Mouse (Mus musculus): Measurements from ENCODE around the gene Fdxr. TPM values are rescaled to one million over a fixed set of nuclear protein-coding genes. Genes with fewer than 3 reads are reported as not detected.

The Fdxr gene
- polyA plus RNA-seq, 1 experiment: 36.3 TPM

DNA sequence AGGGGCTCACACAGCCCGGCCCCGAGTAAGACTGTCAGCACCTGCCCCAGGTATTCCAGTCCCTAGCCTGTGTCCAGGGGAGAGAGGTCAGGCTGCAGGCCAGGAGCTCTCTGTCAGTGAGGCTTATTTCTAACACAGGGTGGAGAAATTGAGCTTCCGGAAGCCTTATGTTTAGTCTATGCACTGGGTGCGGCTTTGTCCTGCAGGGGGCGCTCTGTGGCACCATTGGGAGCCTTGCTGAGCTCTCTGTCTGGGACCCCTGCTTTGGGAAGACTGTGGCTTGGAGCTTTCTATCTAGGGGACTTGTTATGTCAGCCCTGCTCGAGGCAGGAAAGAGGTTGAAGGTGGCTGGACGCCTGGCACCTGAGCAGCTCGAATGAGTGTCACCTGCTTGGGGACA is 52.0 kb downstream of the Fdxr start:
- peak; percentile 80 for DNase-seq
- Histone ChIP-seq H3K4me1 (replicated peaks; ENCODE audit: control insufficient read depth, insufficient read depth, low read length) (peaks cover 75% of the 10 kb centered on the region), H3K4me3 (ENCODE audit: control insufficient read depth, insufficient read depth, low read length) (no peak overlapping the region), H3K27me3 (ENCODE audit: control insufficient read depth, insufficient read depth, low read length) (no peaks in the 10 kb centered on the region), H3K27ac (ENCODE audit: control insufficient read depth, insufficient read depth, low read length) (no peak overlapping the region), H3K36me3 (ENCODE audit: control insufficient read depth, insufficient read depth, low read length) (no peaks in the 10 kb centered on the region)
- 57% methylated on average over 8 of the region's 8 CpGs for WGBS
- peak; percentile 90 for TF ChIP-seq CTCF (IDR thresholded peaks at IDR 0.05; ENCODE audit: borderline replicate concordance, control insufficient read depth, extremely low read depth, insufficient read depth, low read length, poor library complexity)
- no peak for TF ChIP-seq POLR2A (IDR thresholded peaks at IDR 0.05; ENCODE audit: control insufficient read depth, extremely low read depth, insufficient read depth, low read length, poor library complexity)

DNA sequence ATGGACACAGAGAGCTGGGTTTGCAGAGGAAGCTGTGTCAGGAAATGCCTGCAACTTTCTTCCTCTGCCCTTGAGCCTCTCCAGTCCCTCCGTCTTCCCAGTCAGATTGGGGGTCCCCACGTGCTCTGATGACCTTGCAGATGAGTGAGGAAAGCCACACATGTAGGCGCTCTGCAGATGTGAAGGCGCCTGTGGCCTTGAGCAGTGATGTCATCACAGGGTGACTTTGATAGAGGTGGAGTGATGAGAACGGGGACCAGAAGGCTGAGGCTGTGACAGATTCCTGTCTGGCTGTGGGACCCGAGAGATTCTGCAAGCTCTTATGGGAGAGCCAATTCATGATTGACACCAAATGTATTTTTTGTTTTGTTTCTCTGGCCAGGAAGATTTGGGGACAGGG is 53.0 kb downstream of the Fdxr start:
- H3K4me1 ChIP-seq (replicated peaks; ENCODE audit: control insufficient read depth, insufficient read depth, low read length): peaks cover 65% of the 10 kb centered on the region
- 12% methylated on average over 6 of the region's 6 CpGs for WGBS

DNA sequence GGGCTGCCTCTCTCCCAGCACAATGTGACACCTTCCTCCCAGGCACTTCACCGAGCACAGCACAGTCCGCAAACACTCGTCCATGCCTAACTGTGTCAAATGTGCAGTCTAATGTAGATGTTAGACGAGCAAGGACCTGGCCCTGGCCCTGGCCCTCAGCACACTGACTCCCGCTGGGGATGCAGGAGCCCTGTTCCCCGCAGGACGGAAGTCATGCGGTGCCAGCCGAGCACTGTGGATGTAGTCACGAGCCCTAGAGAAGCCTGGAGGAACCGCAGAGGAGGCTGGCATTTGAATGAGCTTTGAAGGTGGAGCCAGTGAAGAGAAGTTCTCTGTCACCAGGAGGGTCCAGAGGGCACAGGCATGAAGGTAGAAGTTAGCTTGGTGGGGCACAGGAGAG is 53.4 kb downstream of the Fdxr start:
- TF ChIP-seq CTCF (IDR thresholded peaks at IDR 0.05; ENCODE audit: borderline replicate concordance, control insufficient read depth, extremely low read depth, insufficient read depth, low read length, poor library complexity): peak; percentile 16; the same call in 1 of the 2 replicates
- TF ChIP-seq POLR2A (IDR thresholded peaks at IDR 0.05; ENCODE audit: control insufficient read depth, extremely low read depth, insufficient read depth, low read length, poor library complexity): no peak
- WGBS: 10% methylated on average over 11 of the region's 11 CpGs
- H3K27ac ChIP-seq (ENCODE audit: control insufficient read depth, insufficient read depth, low read length): no peak overlapping the region
- H3K36me3 ChIP-seq (ENCODE audit: control insufficient read depth, insufficient read depth, low read length): no peaks in the 10 kb centered on the region
- no peaks in the 10 kb centered on the region for H3K27me3 ChIP-seq (ENCODE audit: control insufficient read depth, insufficient read depth, low read length)
- peaks cover 61% of the 10 kb centered on the region for H3K4me1 ChIP-seq (replicated peaks; ENCODE audit: control insufficient read depth, insufficient read depth, low read length)
- no peak overlapping the region for H3K4me3 ChIP-seq (ENCODE audit: control insufficient read depth, insufficient read depth, low read length)
- no peak for DNase-seq

More for the DNA sequence above, 53.0 kb downstream of the Fdxr start:
- no peaks in the 10 kb centered on the region for H3K36me3 ChIP-seq (ENCODE audit: control insufficient read depth, insufficient read depth, low read length)
- no peak for DNase-seq
- H3K27me3 ChIP-seq (ENCODE audit: control insufficient read depth, insufficient read depth, low read length): no peaks in the 10 kb centered on the region
- TF ChIP-seq POLR2A (IDR thresholded peaks at IDR 0.05; ENCODE audit: control insufficient read depth, extremely low read depth, insufficient read depth, low read length, poor library complexity) (no peak), CTCF (IDR thresholded peaks at IDR 0.05; ENCODE audit: borderline replicate concordance, control insufficient read depth, extremely low read depth, insufficient read depth, low read length, poor library complexity) (no peak)
- no peak overlapping the region for H3K4me3 ChIP-seq (ENCODE audit: control insufficient read depth, insufficient read depth, low read length)
- no peak overlapping the region for H3K27ac ChIP-seq (ENCODE audit: control insufficient read depth, insufficient read depth, low read length)

DNA sequence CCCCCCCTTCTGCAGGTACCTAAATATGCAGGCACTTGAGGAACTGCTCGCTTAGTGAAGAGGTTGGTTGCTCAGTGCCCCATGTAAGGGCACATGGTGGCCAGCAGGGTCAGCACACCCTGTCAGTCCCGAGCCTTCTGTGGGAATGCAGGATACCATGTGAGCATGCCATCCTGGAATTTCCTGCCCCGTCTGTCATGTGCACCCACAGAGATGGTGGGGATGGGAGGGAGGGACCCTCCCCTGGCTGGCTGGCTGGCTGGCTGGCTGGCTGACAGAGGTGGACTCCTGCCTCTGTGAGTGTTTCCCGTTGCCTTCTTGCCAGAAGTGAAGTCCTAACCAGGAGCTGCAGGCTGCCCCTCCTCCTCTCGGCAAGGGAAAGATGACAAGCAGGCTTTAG is 54.3 kb downstream of the Fdxr start:
- H3K27ac ChIP-seq (ENCODE audit: control insufficient read depth, insufficient read depth, low read length): no peak overlapping the region

DNA sequence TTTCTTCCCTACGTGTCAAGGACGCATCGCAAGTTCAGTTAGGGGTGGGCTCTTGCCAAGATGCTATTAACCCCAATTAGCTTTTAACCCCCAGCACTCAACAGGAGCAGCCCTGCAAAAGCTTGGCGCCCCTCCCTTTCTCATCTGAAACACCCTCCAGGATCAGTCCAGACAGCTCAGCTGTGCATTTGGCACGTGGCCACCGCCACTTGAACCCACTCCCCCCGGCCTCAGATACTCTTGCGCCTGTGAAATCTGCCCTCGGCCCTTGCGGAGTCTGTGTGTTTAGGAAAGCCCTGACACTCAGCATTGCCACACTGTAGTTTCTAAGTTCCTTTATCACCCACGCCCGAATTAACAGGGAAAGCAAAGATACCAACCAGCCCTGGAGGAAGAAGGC is 54.8 kb downstream of the Fdxr start:
- H3K4me1 ChIP-seq (replicated peaks; ENCODE audit: control insufficient read depth, insufficient read depth, low read length): peaks cover 48% of the 10 kb centered on the region
- TF ChIP-seq POLR2A (IDR thresholded peaks at IDR 0.05; ENCODE audit: control insufficient read depth, extremely low read depth, insufficient read depth, low read length, poor library complexity) (no peak), CTCF (IDR thresholded peaks at IDR 0.05; ENCODE audit: borderline replicate concordance, control insufficient read depth, extremely low read depth, insufficient read depth, low read length, poor library complexity) (no peak)
- WGBS: 92% methylated on average over 12 of the region's 12 CpGs

More for the DNA sequence above, 54.3 kb downstream of the Fdxr start:
- Histone ChIP-seq H3K27me3 (ENCODE audit: control insufficient read depth, insufficient read depth, low read length) (no peaks in the 10 kb centered on the region), H3K4me1 (replicated peaks; ENCODE audit: control insufficient read depth, insufficient read depth, low read length) (peaks cover 52% of the 10 kb centered on the region), H3K36me3 (ENCODE audit: control insufficient read depth, insufficient read depth, low read length) (no peaks in the 10 kb centered on the region), H3K4me3 (ENCODE audit: control insufficient read depth, insufficient read depth, low read length) (no peak overlapping the region)
- no peak for DNase-seq
- WGBS: 50% methylated on average over 5 of the region's 5 CpGs
- no peak for TF ChIP-seq POLR2A (IDR thresholded peaks at IDR 0.05; ENCODE audit: control insufficient read depth, extremely low read depth, insufficient read depth, low read length, poor library complexity)
- no peak for TF ChIP-seq CTCF (IDR thresholded peaks at IDR 0.05; ENCODE audit: borderline replicate concordance, control insufficient read depth, extremely low read depth, insufficient read depth, low read length, poor library complexity)

DNA sequence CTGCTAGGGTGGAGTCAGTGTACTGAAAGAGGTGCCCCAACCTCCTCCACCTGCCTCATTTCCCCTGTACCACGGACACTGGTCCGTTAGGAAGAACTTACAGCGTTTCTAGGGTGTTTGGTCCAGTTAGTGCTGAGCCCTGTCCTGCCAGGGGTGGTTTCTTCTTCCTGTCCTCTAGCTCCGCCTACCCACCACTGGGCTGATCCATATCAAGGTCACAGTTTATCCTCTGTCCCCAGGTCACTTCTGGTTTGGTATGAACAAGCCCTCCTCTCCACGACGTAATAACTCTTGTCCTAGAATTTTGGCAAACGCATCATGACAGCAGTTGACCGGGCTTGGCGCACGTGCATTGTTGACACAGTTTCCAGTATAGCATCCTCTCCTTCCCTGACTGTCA is 57.2 kb downstream of the Fdxr start:
- DNase-seq: no peak
- Histone ChIP-seq H3K27ac (ENCODE audit: control insufficient read depth, insufficient read depth, low read length) (no peak overlapping the region), H3K27me3 (ENCODE audit: control insufficient read depth, insufficient read depth, low read length) (no peaks in the 10 kb centered on the region), H3K4me3 (ENCODE audit: control insufficient read depth, insufficient read depth, low read length) (no peak overlapping the region), H3K4me1 (replicated peaks; ENCODE audit: control insufficient read depth, insufficient read depth, low read length) (peaks cover 24% of the 10 kb centered on the region), H3K36me3 (ENCODE audit: control insufficient read depth, insufficient read depth, low read length) (no peaks in the 10 kb centered on the region)
- TF ChIP-seq POLR2A (IDR thresholded peaks at IDR 0.05; ENCODE audit: control insufficient read depth, extremely low read depth, insufficient read depth, low read length, poor library complexity) (no peak), CTCF (IDR thresholded peaks at IDR 0.05; ENCODE audit: borderline replicate concordance, control insufficient read depth, extremely low read depth, insufficient read depth, low read length, poor library complexity) (no peak)
- WGBS: 90% methylated on average over 10 of the region's 10 CpGs

More for the DNA sequence above, 54.8 kb downstream of the Fdxr start:
- Histone ChIP-seq H3K4me3 (ENCODE audit: control insufficient read depth, insufficient read depth, low read length) (no peak overlapping the region), H3K27me3 (ENCODE audit: control insufficient read depth, insufficient read depth, low read length) (no peaks in the 10 kb centered on the region), H3K36me3 (ENCODE audit: control insufficient read depth, insufficient read depth, low read length) (no peaks in the 10 kb centered on the region), H3K27ac (ENCODE audit: control insufficient read depth, insufficient read depth, low read length) (no peak overlapping the region)
- DNase-seq: no peak

DNA sequence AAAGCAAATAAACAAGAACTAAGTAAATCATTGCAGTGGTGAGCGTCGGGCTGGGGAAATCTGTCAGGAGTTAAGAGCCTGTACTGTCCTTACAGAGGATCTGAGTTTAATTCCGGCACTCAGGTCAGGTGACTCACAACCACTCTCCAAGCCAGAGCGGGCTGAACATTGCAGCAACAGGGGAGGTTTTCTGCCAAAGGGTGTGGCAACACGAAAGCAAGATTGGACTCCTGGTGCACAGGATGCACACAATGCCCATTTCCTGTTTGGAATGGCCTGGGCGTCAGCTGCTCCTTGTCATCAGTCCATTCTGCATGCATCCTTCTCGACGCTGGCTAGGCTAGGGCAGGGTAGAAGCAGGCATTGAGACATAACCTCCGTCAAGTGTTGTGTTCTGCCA is 57.6 kb downstream of the Fdxr start:
- no peaks in the 10 kb centered on the region for H3K27me3 ChIP-seq (ENCODE audit: control insufficient read depth, insufficient read depth, low read length)
- H3K36me3 ChIP-seq (ENCODE audit: control insufficient read depth, insufficient read depth, low read length): no peaks in the 10 kb centered on the region
- H3K4me3 ChIP-seq (ENCODE audit: control insufficient read depth, insufficient read depth, low read length): no peak overlapping the region
- WGBS: 92% methylated on average over 9 of the region's 9 CpGs
- no peak overlapping the region for H3K27ac ChIP-seq (ENCODE audit: control insufficient read depth, insufficient read depth, low read length)
- TF ChIP-seq CTCF (IDR thresholded peaks at IDR 0.05; ENCODE audit: borderline replicate concordance, control insufficient read depth, extremely low read depth, insufficient read depth, low read length, poor library complexity) (no peak), POLR2A (IDR thresholded peaks at IDR 0.05; ENCODE audit: control insufficient read depth, extremely low read depth, insufficient read depth, low read length, poor library complexity) (no peak)
- DNase-seq: no peak
- peaks cover 20% of the 10 kb centered on the region for H3K4me1 ChIP-seq (replicated peaks; ENCODE audit: control insufficient read depth, insufficient read depth, low read length)

Other genes starting within 250 kb of the Fdxr start
- 6.0 and 9.4 TPM in 2 replicates for gene Cd300ld5, start 239.3 kb downstream of the Fdxr start, polyA plus RNA-seq (2012; rRNA removed)
- 41.5 and 45.3 TPM in 2 replicates for gene Cd300ld3, start 228.6 kb downstream of the Fdxr start, polyA plus RNA-seq (2012; rRNA removed)
- 0.12 TPM in 1 of 2 replicates, not detected in the other for gene Cd300e, start 214.9 kb downstream of the Fdxr start, polyA plus RNA-seq (2012; rRNA removed)
- gene Rab37, start 185.6 kb downstream of the Fdxr start, polyA plus RNA-seq (2012; rRNA removed): 15.1 and 18.3 TPM in 2 replicates
- gene Cd300lf, start 143.1 kb downstream of the Fdxr start, polyA plus RNA-seq (2012; rRNA removed): 8.4 and 10.4 TPM in 2 replicates
- 202 and 207 TPM in 2 replicates for gene Slc9a3r1, start 113.7 kb downstream of the Fdxr start, polyA plus RNA-seq (2012; rRNA removed)
- gene Tmem104, start 89.6 kb downstream of the Fdxr start, polyA plus RNA-seq (2012; rRNA removed): 24.1 and 26.8 TPM in 2 replicates
- gene Nat9, start 89.2 kb downstream of the Fdxr start, polyA plus RNA-seq (2012; rRNA removed): 9.8 and 11.8 TPM in 2 replicates
- gene Grin2c, start 9.8 kb downstream of the Fdxr start, polyA plus RNA-seq (2012; rRNA removed): 6.5 and 7.1 TPM in 2 replicates
- gene Fads6, start 20.6 kb upstream of the Fdxr start, polyA plus RNA-seq (2012; rRNA removed): 1.6 and 2.1 TPM in 2 replicates
- gene Otop2, start 30.1 kb upstream of the Fdxr start, polyA plus RNA-seq (2012; rRNA removed): 0.26 and 0.32 TPM in 2 replicates
- gene Ush1g, start 45.0 kb upstream of the Fdxr start, polyA plus RNA-seq (2012; rRNA removed): 0.05 and 0.11 TPM in 2 replicates
- gene Otop3, start 57.7 kb upstream of the Fdxr start, polyA plus RNA-seq (2012; rRNA removed): 0.06 and 0.12 TPM in 2 replicates
- gene Hid1, start 90.7 kb upstream of the Fdxr start, polyA plus RNA-seq (2012; rRNA removed): 127 and 143 TPM in 2 replicates
- gene Cdr2l, start 104.9 kb upstream of the Fdxr start, polyA plus RNA-seq (2012; rRNA removed): 14.3 and 15.1 TPM in 2 replicates
- gene Mrpl58, start 126.7 kb upstream of the Fdxr start, polyA plus RNA-seq (2012; rRNA removed): 144 and 166 TPM in 2 replicates
- 118 and 155 TPM in 2 replicates for gene Atp5h, start 142.9 kb upstream of the Fdxr start, polyA plus RNA-seq (2012; rRNA removed)
- gene Kctd2, start 143.1 kb upstream of the Fdxr start, polyA plus RNA-seq (2012; rRNA removed): 65.5 and 69.1 TPM in 2 replicates
- 0.79 and 0.80 TPM in 2 replicates for gene Trim80, start 163.5 kb upstream of the Fdxr start, polyA plus RNA-seq (2012; rRNA removed)
- gene Slc16a5, start 185.4 kb upstream of the Fdxr start, polyA plus RNA-seq (2012; rRNA removed): 446 and 456 TPM in 2 replicates
- 86.1 and 91.3 TPM in 2 replicates for gene Armc7, start 198.6 kb upstream of the Fdxr start, polyA plus RNA-seq (2012; rRNA removed)
- gene Nt5c, start 214.8 kb upstream of the Fdxr start, polyA plus RNA-seq (2012; rRNA removed): 122 and 145 TPM in 2 replicates
- gene Jpt1, start 237.3 kb upstream of the Fdxr start, polyA plus RNA-seq (2012; rRNA removed): 654 and 686 TPM in 2 replicates